Mouse (Mus musculus) layer of hippocampus, adult 9-11 months (tissue): ENCODE results near the gene Camk2b.
"Not testable (repeated sequence)": the region's sequence is repeated elsewhere in the genome, so short reads cannot be mapped to it uniquely, and the experiment has no call there.

ENCODE experiments used
- DNase-seq: peaks from one replicate; pipeline ENCODE4 v3.0.0; 2022

Camk2b gene

GRCm38 (mm10) chr11:6066176-6066575 is at the start of gene Camk2b:
Gene Camk2b (minus strand): TSS chr11:6066362.
- DNase-seq: no peak

GRCm38 (mm10) chr11:6111734-6112484 is 45.7 kb upstream of the Camk2b start:
- DNase-seq: no peak

GRCm38 (mm10) chr11:6109990-6110389 is 43.8 kb upstream of the Camk2b start:
- DNase-seq: peak; percentile 86

GRCm38 (mm10) chr11:6108296-6108695 is 42.1 kb upstream of the Camk2b start:
- no peak for DNase-seq

GRCm38 (mm10) chr11:6107722-6108121 is 41.6 kb upstream of the Camk2b start:
- no peak for DNase-seq

GRCm38 (mm10) chr11:6104734-6105133 is 38.6 kb upstream of the Camk2b start:
- DNase-seq: peak; percentile 84

- not testable (repeated sequence) for DNase-seq
These were observed 30.5 kb upstream of the Camk2b start for GRCm38 (mm10) chr11:6096637-6097036.

GRCm38 (mm10) chr11:6086991-6087390 is 20.8 kb upstream of the Camk2b start:
- peak; percentile 76 for DNase-seq

GRCm38 (mm10) chr11:6078737-6079136 is 12.6 kb upstream of the Camk2b start:
- no peak for DNase-seq

GRCm38 (mm10) chr11:6075618-6076066 is 9.5 kb upstream of the Camk2b start:
- DNase-seq: no peak

- DNase-seq: peak; percentile 65
These were observed 2.2 kb upstream of the Camk2b start for GRCm38 (mm10) chr11:6068181-6068957.

- DNase-seq: no peak
These were observed 998 bp upstream of the Camk2b start for GRCm38 (mm10) chr11:6067160-6067559.

- peak; percentile 69 for DNase-seq
These were observed 526 bp downstream of the Camk2b start for GRCm38 (mm10) chr11:6065551-6066121.

- no peak for DNase-seq
These were observed 1.1 kb downstream of the Camk2b start for GRCm38 (mm10) chr11:6065046-6065521.

- DNase-seq: no peak
These were observed 1.7 kb downstream of the Camk2b start for GRCm38 (mm10) chr11:6064215-6065045.

- no peak for DNase-seq
These were observed 2.5 kb downstream of the Camk2b start for GRCm38 (mm10) chr11:6063501-6064214.

GRCm38 (mm10) chr11:6063065-6063464 is 3.1 kb downstream of the Camk2b start:
- no peak for DNase-seq

- DNase-seq: no peak
These were observed 3.8 kb downstream of the Camk2b start for GRCm38 (mm10) chr11:6062329-6062728.

GRCm38 (mm10) chr11:6061891-6062290 is 4.3 kb downstream of the Camk2b start:
- no peak for DNase-seq

- DNase-seq: no peak
These were observed 7.0 kb downstream of the Camk2b start for GRCm38 (mm10) chr11:6059162-6059561.

GRCm38 (mm10) chr11:6053386-6053785 is 12.8 kb downstream of the Camk2b start:
- no peak for DNase-seq

- DNase-seq: no peak
These were observed 16.0 kb downstream of the Camk2b start for GRCm38 (mm10) chr11:6050066-6050560.
